Mouse (Mus musculus): ENCODE measurements around the gene Tspoap1. TPM values are rescaled to one million over a fixed set of nuclear protein-coding genes. Genes with fewer than 3 reads are reported as not detected.
A peak's percentile ranks its signal among the peaks of the same experiment; 100 is the strongest.

Tspoap1 gene
- polyA plus RNA-seq, 1 experiment from 2014 or later, result 40.6 TPM

MicroRNA genes within 50 kb of the gene (microRNA counts, 519-probe panel; counts per million panel counts)
- 4,662 counts per million, percentile 37 among the panel's probes with 10 or more counts for microRNA mmu-miR-142-3p
- microRNA mmu-miR-142-5p, result 4,127 counts per million, percentile 25 among the panel's probes with 10 or more counts

Small RNAs within 50 kb of the gene (microRNA-seq; reads per million reads assigned to microRNA genes)
- gene Mir142, result not detected
- gene Mir142b, result not detected

Other genes starting within 250 kb of the Tspoap1 start
- gene Gm11492, start 193.9 kb upstream of the Tspoap1 start, polyA plus RNA-seq (2016; fragmentation: Nextera tagmentation; extraction: Ambion mirVana), result not detected in 2 replicates
- 12.5 and 14.3 TPM in 2 replicates for gene Sept4, start 191.6 kb upstream of the Tspoap1 start, polyA plus RNA-seq (2016; fragmentation: Nextera tagmentation; extraction: Ambion mirVana)
- gene Mtmr4, start 168.4 kb upstream of the Tspoap1 start, polyA plus RNA-seq (2016; fragmentation: Nextera tagmentation; extraction: Ambion mirVana), result 76.9 and 87.9 TPM in 2 replicates
- 0.36 and 0.38 TPM in 2 replicates for gene Hsf5, start 143.4 kb upstream of the Tspoap1 start, polyA plus RNA-seq (2016; fragmentation: Nextera tagmentation; extraction: Ambion mirVana)
- gene Rnf43, start 97.8 kb upstream of the Tspoap1 start, polyA plus RNA-seq (2016; fragmentation: Nextera tagmentation; extraction: Ambion mirVana), result 0.93 and 1.5 TPM in 2 replicates
- 139 and 145 TPM in 2 replicates for gene Supt4a, start 23.0 kb upstream of the Tspoap1 start, polyA plus RNA-seq (2016; fragmentation: Nextera tagmentation; extraction: Ambion mirVana)
- 0.97 and 1.2 TPM in 2 replicates for gene Mpo, start 33.0 kb downstream of the Tspoap1 start, polyA plus RNA-seq (2016; fragmentation: Nextera tagmentation; extraction: Ambion mirVana)
- gene Lpo, start 67.7 kb downstream of the Tspoap1 start, polyA plus RNA-seq (2016; fragmentation: Nextera tagmentation; extraction: Ambion mirVana), result 0.99 and 1.0 TPM in 2 replicates
- gene Mks1, start 92.7 kb downstream of the Tspoap1 start, polyA plus RNA-seq (2016; fragmentation: Nextera tagmentation; extraction: Ambion mirVana), result 14.8 and 18.8 TPM in 2 replicates
- not detected in 2 replicates for gene Epx, start 115.0 kb downstream of the Tspoap1 start, polyA plus RNA-seq (2016; fragmentation: Nextera tagmentation; extraction: Ambion mirVana)
- not detected in 2 replicates for gene Olfr462, start 131.7 kb downstream of the Tspoap1 start, polyA plus RNA-seq (2016; fragmentation: Nextera tagmentation; extraction: Ambion mirVana)
- not detected in 2 replicates for gene Olfr463, start 136.8 kb downstream of the Tspoap1 start, polyA plus RNA-seq (2016; fragmentation: Nextera tagmentation; extraction: Ambion mirVana)
- not detected in 2 replicates for gene Olfr464, start 160.4 kb downstream of the Tspoap1 start, polyA plus RNA-seq (2016; fragmentation: Nextera tagmentation; extraction: Ambion mirVana)
- gene Dynll2, start 227.0 kb downstream of the Tspoap1 start, polyA plus RNA-seq (2016; fragmentation: Nextera tagmentation; extraction: Ambion mirVana), result 38.1 and 40.8 TPM in 2 replicates